Mouse (Mus musculus) central nervous system, embryonic 14 days (tissue): ENCODE results near the gene Ms4a3. TPM values are rescaled to one million over a fixed set of nuclear protein-coding genes. Genes with fewer than 3 reads are reported as not detected.

Source experiments
- polyA plus RNA-seq: library from polyadenylated mRNA; depleted of rRNA; stranded (reverse); fragments of >200 nt; gene quantifications from 2 replicates; pipeline ENCODE4 v1.2.3, GENCODE M21; 2012; rRNA removed

Gene Ms4a3
- 0.14 and 0.24 TPM in 2 replicates for polyA plus RNA-seq

GRCm38 (mm10) chr19:11640732-11641131 is at the start of gene Ms4a3:
TSS of gene Ms4a3 (minus strand) at chr19:11640851.

GRCm38 (mm10) chr19:11660459-11660858 is 19.8 kb upstream of the Ms4a3 start, which contains the start of gene Oosp2:
TSS of gene Oosp2 (minus strand) at chr19:11660559.

GRCm38 (mm10) chr19:11623551-11623950 is 17.1 kb downstream of the Ms4a3 start, which contains the start of gene Ms4a2:
TSS of gene Ms4a2 (minus strand) at chr19:11623719.

GRCm38 (mm10) chr19:11604603-11605002 is 36.0 kb downstream of the Ms4a3 start, which contains the start of gene Ms4a6d:
TSS of gene Ms4a6d (minus strand) at chr19:11604849.

Other genes with a start within 250 kb of the Ms4a3 start
- gene Ms4a4c, start 236.1 kb downstream of the Ms4a3 start, polyA plus RNA-seq = 0.47 and 0.85 TPM in 2 replicates
- gene Ms4a4b, start 197.3 kb downstream of the Ms4a3 start, polyA plus RNA-seq = 0.14 TPM in 2 replicates
- 4.0 and 4.7 TPM in 2 replicates for gene Ms4a6c, start 171.5 kb downstream of the Ms4a3 start, polyA plus RNA-seq
- gene Gm8369, start 154.9 kb downstream of the Ms4a3 start, polyA plus RNA-seq = 0.09 and 0.10 TPM in 2 replicates
- gene Ms4a6b, start 124.3 kb downstream of the Ms4a3 start, polyA plus RNA-seq = 3.5 and 3.6 TPM in 2 replicates
- 0.06 and 0.20 TPM in 2 replicates for gene Ms4a4d, start 104.0 kb downstream of the Ms4a3 start, polyA plus RNA-seq
- gene Ms4a6d, start 36.0 kb downstream of the Ms4a3 start, polyA plus RNA-seq = 3.3 and 4.4 TPM in 2 replicates
- gene Ms4a2, start 17.1 kb downstream of the Ms4a3 start, polyA plus RNA-seq = 0.05 and 0.15 TPM in 2 replicates
- gene Oosp2, start 19.7 kb upstream of the Ms4a3 start, polyA plus RNA-seq = not detected in 2 replicates
- not detected in 2 replicates for gene Oosp1, start 50.3 kb upstream of the Ms4a3 start, polyA plus RNA-seq
- gene Oosp3, start 56.2 kb upstream of the Ms4a3 start, polyA plus RNA-seq = not detected in 2 replicates
- not detected in 2 replicates for gene Gif, start 106.7 kb upstream of the Ms4a3 start, polyA plus RNA-seq
- gene Mrpl16, start 129.5 kb upstream of the Ms4a3 start, polyA plus RNA-seq = 32.7 and 34.8 TPM in 2 replicates
- 27.9 and 31.0 TPM in 2 replicates for gene Stx3, start 178.6 kb upstream of the Ms4a3 start, polyA plus RNA-seq
- gene Olfr1417, start 198.4 kb upstream of the Ms4a3 start, polyA plus RNA-seq = not detected in 2 replicates
- gene Olfr1418, start 220.2 kb upstream of the Ms4a3 start, polyA plus RNA-seq = not detected in 2 replicates
- gene Olfr1419, start 234.3 kb upstream of the Ms4a3 start, polyA plus RNA-seq = 0.06 TPM in 1 of 2 replicates, not detected in the other
- gene Olfr1420, start 245.7 kb upstream of the Ms4a3 start, polyA plus RNA-seq = not detected in 2 replicates